Mouse (Mus musculus) lung, embryonic 16.5 days (tissue): ENCODE results near the gene Cxcl9. TPM values are rescaled to one million over a fixed set of nuclear protein-coding genes. Genes with fewer than 3 reads are reported as not detected.
"Not testable (repeated sequence)": the region's sequence is repeated elsewhere in the genome, so short reads cannot be mapped to it uniquely, and the experiment has no call there.

Experiments used
- ATAC-seq: fragments of 200-750 bp; cut with Nextera tagmentation; 2 replicates; pipeline ENCODE4 v1.8.0; 2017; ENCODE audit warnings: low read depth, mild to moderate bottlenecking, moderate library complexity
- H3K27ac ChIP-seq: fragments of 300-500 bp; sonication (generic); 2 replicates; pipeline ENCODE4 v1.5.1; 2014; ENCODE audit warnings: mild to moderate bottlenecking, control low read depth, low read length
- H3K27me3 ChIP-seq: fragments of 300-500 bp; sonication (generic); 2 replicates; pipeline ENCODE4 v1.6.1; 2014; ENCODE audit warnings: low read depth, low read length, mixed read lengths; ENCODE audit not compliant: control insufficient read depth, insufficient read depth
- H3K36me3 ChIP-seq: fragments of 300-500 bp; sonication (generic); 2 replicates; pipeline ENCODE4 v1.6.1; 2014; ENCODE audit warnings: low read length; ENCODE audit not compliant: control insufficient read depth, insufficient read depth
- H3K4me1 ChIP-seq: fragments of 300-500 bp; sonication (generic); replicated peaks from 2 replicates; pipeline ENCODE4 v1.6.1; 2014; ENCODE audit warnings: low read length, mixed read lengths; ENCODE audit not compliant: control insufficient read depth, insufficient read depth
- H3K4me2 ChIP-seq: fragments of 300-500 bp; sonication (generic); 2 replicates; pipeline ENCODE4 v1.6.1; 2014; ENCODE audit warnings: low read depth, low read length, control low read depth
- H3K4me3 ChIP-seq: fragments of 300-500 bp; sonication (generic); 2 replicates; pipeline ENCODE4 v1.5.1; 2014; ENCODE audit warnings: mild to moderate bottlenecking, low read length, control low read depth
- H3K9ac ChIP-seq: fragments of 300-500 bp; sonication (generic); 2 replicates; pipeline ENCODE4 v1.6.1; 2014; ENCODE audit warnings: low read length, control low read depth
- H3K9me3 ChIP-seq: fragments of 300-500 bp; sonication (generic); 2 replicates; pipeline ENCODE4 v1.6.1; 2016; ENCODE audit warnings: low read length; ENCODE audit not compliant: control insufficient read depth
- WGBS: fragments of 180-500 bp; shearing (Covaris S2); extraction: QIAGEN DNeasy Blood & Tissue Kit; methylation state at CpG from one replicate; pipeline ENCODE4 v1.1.7; 2014; 5-methylcytosine and 5-hydroxymethylcytosine counted together
- polyA plus RNA-seq: library from polyadenylated mRNA; unstranded; fragments of >200 nt; fragmentation: Nextera tagmentation; extraction: Ambion mirVana; gene quantifications from 2 replicates; pipeline ENCODE4 v1.2.1, GENCODE M21; 2015

Gene Cxcl9
- polyA plus RNA-seq, 1 experiment from 2014 or later, result not detected

- ATAC-seq, result no peak
- H3K4me2 ChIP-seq, result no peak overlapping the region
- no peak overlapping the region for H3K4me3 ChIP-seq
- no peaks in the 10 kb centered on the region for H3K4me1 ChIP-seq
- no peaks in the 10 kb centered on the region for H3K9me3 ChIP-seq
- no peaks in the 10 kb centered on the region for H3K27me3 ChIP-seq
- H3K27ac ChIP-seq, result no peak overlapping the region
- H3K36me3 ChIP-seq, result no peaks in the 10 kb centered on the region
- H3K9ac ChIP-seq, result no peak overlapping the region
- WGBS, result 56% methylated on average over 10 of the region's 10 CpGs
Measured at GRCm38 (mm10) chr5:92368392-92368791, 40.5 kb upstream of the Cxcl9 start.

- ATAC-seq, result no peak
- no peak overlapping the region for H3K27ac ChIP-seq
- no peaks in the 10 kb centered on the region for H3K27me3 ChIP-seq
- no peak overlapping the region for H3K9ac ChIP-seq
- 41% methylated on average over 6 of the region's 6 CpGs for WGBS
- H3K4me2 ChIP-seq, result no peak overlapping the region
- H3K36me3 ChIP-seq, result no peaks in the 10 kb centered on the region
- no peak overlapping the region for H3K4me3 ChIP-seq
- H3K9me3 ChIP-seq, result no peaks in the 10 kb centered on the region
- H3K4me1 ChIP-seq, result no peaks in the 10 kb centered on the region
Measured at GRCm38 (mm10) chr5:92366565-92366964, 38.7 kb upstream of the Cxcl9 start.

GRCm38 (mm10) chr5:92365146-92365705, 37.3 kb upstream of the Cxcl9 start:
- no peak overlapping the region for H3K27ac ChIP-seq
- no peak overlapping the region for H3K9ac ChIP-seq
- no peak for ATAC-seq
- no peaks in the 10 kb centered on the region for H3K36me3 ChIP-seq
- no peak overlapping the region for H3K4me3 ChIP-seq
- no peak overlapping the region for H3K4me2 ChIP-seq
- 66% methylated on average over 11 of the region's 11 CpGs for WGBS
- H3K27me3 ChIP-seq, result no peaks in the 10 kb centered on the region
- no peaks in the 10 kb centered on the region for H3K9me3 ChIP-seq
- H3K4me1 ChIP-seq, result no peaks in the 10 kb centered on the region

GRCm38 (mm10) chr5:92364011-92364410, 36.1 kb upstream of the Cxcl9 start:
- Histone ChIP-seq H3K36me3 (no peaks in the 10 kb centered on the region), H3K27ac (no peak overlapping the region), H3K4me2 (no peak overlapping the region), H3K27me3 (no peaks in the 10 kb centered on the region), H3K4me3 (no peak overlapping the region), H3K4me1 (no peaks in the 10 kb centered on the region), H3K9me3 (no peaks in the 10 kb centered on the region), H3K9ac (no peak overlapping the region)
- 91% methylated on average over 5 of the region's 5 CpGs for WGBS
- no peak for ATAC-seq

- Histone ChIP-seq H3K4me2 (no peak overlapping the region), H3K27me3 (no peaks in the 10 kb centered on the region), H3K27ac (no peak overlapping the region), H3K36me3 (no peaks in the 10 kb centered on the region), H3K9me3 (no peaks in the 10 kb centered on the region), H3K4me1 (no peaks in the 10 kb centered on the region), H3K4me3 (no peak overlapping the region), H3K9ac (no peak overlapping the region)
- ATAC-seq, result no peak
- 14% methylated on average over 4 of the region's 4 CpGs for WGBS
Measured at GRCm38 (mm10) chr5:92363179-92363578, 35.3 kb upstream of the Cxcl9 start.

GRCm38 (mm10) chr5:92358767-92359455, 31.0 kb upstream of the Cxcl9 start:
- no peaks in the 10 kb centered on the region for H3K9me3 ChIP-seq
- H3K9ac ChIP-seq, result no peak overlapping the region
- WGBS, result 72% methylated on average over 11 of the region's 11 CpGs
- no peak for ATAC-seq
- no peaks in the 10 kb centered on the region for H3K4me1 ChIP-seq
- H3K4me3 ChIP-seq, result no peak overlapping the region
- no peaks in the 10 kb centered on the region for H3K27me3 ChIP-seq
- no peak overlapping the region for H3K27ac ChIP-seq
- no peak overlapping the region for H3K4me2 ChIP-seq
- H3K36me3 ChIP-seq, result no peaks in the 10 kb centered on the region

GRCm38 (mm10) chr5:92358033-92358432, 30.2 kb upstream of the Cxcl9 start:
- H3K4me2 ChIP-seq, result no peak overlapping the region
- no peak overlapping the region for H3K9ac ChIP-seq
- no peaks in the 10 kb centered on the region for H3K36me3 ChIP-seq
- ATAC-seq, result peak; percentile 65
- no peaks in the 10 kb centered on the region for H3K9me3 ChIP-seq
- no peak overlapping the region for H3K4me3 ChIP-seq
- no peaks in the 10 kb centered on the region for H3K27me3 ChIP-seq
- H3K4me1 ChIP-seq, result 0 out of 2 replicates have a peak, but pooled peaks cover 1% of the 10 kb centered on the region
- no peak overlapping the region for H3K27ac ChIP-seq
- WGBS, result 18% methylated on average over 12 of the region's 12 CpGs

- Histone ChIP-seq H3K4me3 (peak overlapping the region; percentile 43), H3K4me2 (peak overlapping the region; percentile 48), H3K9ac (0 out of 2 replicates have a peak overlapping the region, but pooled peaks have one; percentile 49), H3K27me3 (no peaks in the 10 kb centered on the region), H3K36me3 (no peaks in the 10 kb centered on the region), H3K27ac (no peak overlapping the region), H3K9me3 (no peaks in the 10 kb centered on the region), H3K4me1 (peaks cover 6% of the 10 kb centered on the region; the same call in 1 of the 2 replicates)
- 39% methylated on average over 11 of the region's 11 CpGs for WGBS
- no peak for ATAC-seq
Measured at GRCm38 (mm10) chr5:92353517-92353916, 25.6 kb upstream of the Cxcl9 start.

- not testable (repeated sequence) for H3K4me2 ChIP-seq
Measured at GRCm38 (mm10) chr5:92352716-92353115, 24.8 kb upstream of the Cxcl9 start.

More at GRCm38 (mm10) chr5:92352716-92353115, 24.8 kb upstream of the Cxcl9 start:
- not testable (repeated sequence) for H3K4me1 ChIP-seq, ATAC-seq, H3K9ac ChIP-seq, H3K27ac ChIP-seq, H3K27me3 ChIP-seq, H3K4me3 ChIP-seq, H3K36me3 ChIP-seq, H3K9me3 ChIP-seq
- 44% methylated on average over 4 of the region's 4 CpGs for WGBS
